Mouse (Mus musculus) embryonic facial prominence, embryonic 11.5 days (tissue): ENCODE measurements at regions not wholly inside any gene's neighbourhood (a gene's known extent, or its start where the extent isn't known, plus 50 kb on each side); places are given as distances from the start of the nearest gene placed in this dataset.

Experiments used
- ATAC-seq: fragments of 200-750 bp; cut with Nextera tagmentation; replicated peaks from 2 replicates; pipeline ENCODE4 v1.8.0; 2017; ENCODE audit warnings: low read depth; ENCODE audit not compliant: insufficient number of reproducible peaks, low FRiP score, low TSS enrichment
- DNase-seq: peaks from one replicate; pipeline ENCODE4 v3.0.0-alpha.2; 2015; ENCODE audit warnings: low spot score
- H3K27ac ChIP-seq: fragments of 300-500 bp; sonication (generic); replicated peaks from 2 replicates; pipeline ENCODE4 v1.5.1; 2014; ENCODE audit warnings: mild to moderate bottlenecking, low read depth, low read length, control low read depth
- H3K27me3 ChIP-seq: fragments of 300-500 bp; sonication (generic); 2 replicates; pipeline ENCODE4 v1.6.1; 2014; ENCODE audit warnings: mild to moderate bottlenecking, low read length, moderate library complexity, mixed read lengths; ENCODE audit not compliant: control insufficient read depth, insufficient read depth
- H3K36me3 ChIP-seq: fragments of 300-500 bp; sonication (generic); replicated peaks from 2 replicates; pipeline ENCODE4 v1.6.1; 2014; ENCODE audit warnings: low read depth, mild to moderate bottlenecking, low read length, moderate library complexity, mixed read lengths; ENCODE audit not compliant: control insufficient read depth, insufficient read depth
- H3K4me1 ChIP-seq: fragments of 300-500 bp; sonication (generic); 2 replicates; pipeline ENCODE4 v1.6.1; 2014; ENCODE audit warnings: low read length, mixed read lengths; ENCODE audit not compliant: control insufficient read depth, insufficient read depth
- H3K4me2 ChIP-seq: fragments of 300-500 bp; sonication (generic); 2 replicates; pipeline ENCODE4 v1.6.1; 2014; ENCODE audit warnings: low read depth, mild to moderate bottlenecking, control low read depth, low read length, moderate library complexity
- H3K4me3 ChIP-seq: fragments of 300-500 bp; sonication (generic); 2 replicates; pipeline ENCODE4 v1.5.1; 2014; ENCODE audit warnings: low read depth, low read length, control low read depth
- H3K9ac ChIP-seq: fragments of 300-500 bp; sonication (generic); replicated peaks from 2 replicates; pipeline ENCODE4 v1.6.1; 2014; ENCODE audit warnings: mild to moderate bottlenecking, control low read depth, low read length
- H3K9me3 ChIP-seq: fragments of 300-500 bp; sonication (generic); replicated peaks from 2 replicates; pipeline ENCODE4 v1.6.1; 2016; ENCODE audit warnings: mild to moderate bottlenecking, low read length, inconsistent platforms, mixed read lengths; ENCODE audit not compliant: control insufficient read depth
- WGBS: fragments of 180-500 bp; shearing (Covaris S2); extraction: QIAGEN DNeasy Blood & Tissue Kit; methylation state at CpG from one replicate; pipeline ENCODE4 v1.1.7; 2014; 5-methylcytosine and 5-hydroxymethylcytosine counted together

- Histone ChIP-seq H3K9me3 (no peaks in the 10 kb centered on the region), H3K4me2 (no peak overlapping the region), H3K27me3 (no peaks in the 10 kb centered on the region), H3K27ac (no peak overlapping the region), H3K36me3 (no peaks in the 10 kb centered on the region), H3K4me1 (no peaks in the 10 kb centered on the region; the same call in 1 of the 2 replicates), H3K4me3 (no peak overlapping the region), H3K9ac (no peak overlapping the region)
- DNase-seq (peak; percentile 59), ATAC-seq (no peak)
- 13% methylated on average over 7 of the region's 8 CpGs for WGBS
Observed at GRCm38 (mm10) chr19:14891689-14892389, 294.0 kb upstream of the Tle4 start.

GRCm38 (mm10) chr19:14891090-14891428 is 293.2 kb upstream of the Tle4 start:
- Histone ChIP-seq H3K4me2 (peak overlapping the region; percentile 8), H3K9me3 (no peaks in the 10 kb centered on the region), H3K27ac (no peak overlapping the region), H3K9ac (no peak overlapping the region), H3K36me3 (no peaks in the 10 kb centered on the region), H3K27me3 (no peaks in the 10 kb centered on the region), H3K4me1 (no peaks in the 10 kb centered on the region; the same call in 1 of the 2 replicates), H3K4me3 (no peak overlapping the region)
- 2% methylated on average over 9 of the region's 9 CpGs for WGBS
- ATAC-seq = no peak
- peak; percentile 25 for DNase-seq

- H3K9me3 ChIP-seq = no peaks in the 10 kb centered on the region
- H3K9ac ChIP-seq = no peak overlapping the region
- ATAC-seq (peak; percentile 85), DNase-seq (peak; percentile 67)
- H3K4me3 ChIP-seq = no peak overlapping the region
- peak overlapping the region; percentile 36; the same call in 1 of the 2 replicates for H3K27ac ChIP-seq
- WGBS = 1% methylated on average over 21 of the region's 21 CpGs
- H3K27me3 ChIP-seq = no peaks in the 10 kb centered on the region
- no peaks in the 10 kb centered on the region for H3K36me3 ChIP-seq
- H3K4me1 ChIP-seq = no peaks in the 10 kb centered on the region; the same call in 1 of the 2 replicates
- H3K4me2 ChIP-seq = peak overlapping the region; percentile 8
Observed at GRCm38 (mm10) chr19:14890241-14891089, 292.6 kb upstream of the Tle4 start.

- H3K4me1 ChIP-seq = no peaks in the 10 kb centered on the region; the same call in 1 of the 2 replicates
- no peak overlapping the region for H3K9ac ChIP-seq
- no peaks in the 10 kb centered on the region for H3K27me3 ChIP-seq
- WGBS = 41% methylated on average over 3 of the region's 3 CpGs
- ATAC-seq (0 out of 2 replicates have a peak, but pooled peaks have one; percentile 9), DNase-seq (no peak)
- H3K9me3 ChIP-seq = no peaks in the 10 kb centered on the region
- no peak overlapping the region for H3K4me3 ChIP-seq
- no peaks in the 10 kb centered on the region for H3K36me3 ChIP-seq
- H3K4me2 ChIP-seq = peak overlapping the region; percentile 8; the same call in 1 of the 2 replicates
- H3K27ac ChIP-seq = peak overlapping the region; percentile 36; the same call in 1 of the 2 replicates
Observed at GRCm38 (mm10) chr19:14889794-14890193, 291.9 kb upstream of the Tle4 start.

GRCm38 (mm10) chr19:14883707-14884421 is 286.0 kb upstream of the Tle4 start:
- WGBS = 59% methylated on average over 8 of the region's 8 CpGs
- Histone ChIP-seq H3K27me3 (no peaks in the 10 kb centered on the region), H3K4me1 (no peaks in the 10 kb centered on the region), H3K4me3 (no peak overlapping the region), H3K4me2 (no peak overlapping the region), H3K27ac (no peak overlapping the region), H3K9me3 (no peaks in the 10 kb centered on the region), H3K9ac (no peak overlapping the region), H3K36me3 (no peaks in the 10 kb centered on the region)
- ATAC-seq = no peak
- DNase-seq = no peak

GRCm38 (mm10) chr19:14880818-14881217 is 283.0 kb upstream of the Tle4 start:
- H3K9ac ChIP-seq = no peak overlapping the region
- H3K9me3 ChIP-seq = no peaks in the 10 kb centered on the region
- H3K4me1 ChIP-seq = no peaks in the 10 kb centered on the region
- H3K27me3 ChIP-seq = no peaks in the 10 kb centered on the region
- no peak overlapping the region for H3K4me3 ChIP-seq
- no peak overlapping the region for H3K27ac ChIP-seq
- ATAC-seq (no peak), DNase-seq (no peak)
- no peak overlapping the region for H3K4me2 ChIP-seq
- WGBS = 73% methylated on average over 4 of the region's 4 CpGs
- H3K36me3 ChIP-seq = no peaks in the 10 kb centered on the region

GRCm38 (mm10) chr19:14873986-14874385 is 276.1 kb upstream of the Tle4 start:
- no peak overlapping the region for H3K27ac ChIP-seq
- H3K36me3 ChIP-seq = no peaks in the 10 kb centered on the region
- no peaks in the 10 kb centered on the region for H3K9me3 ChIP-seq
- H3K4me1 ChIP-seq = no peaks in the 10 kb centered on the region
- no peak overlapping the region for H3K4me3 ChIP-seq
- H3K27me3 ChIP-seq = no peaks in the 10 kb centered on the region
- DNase-seq (no peak), ATAC-seq (no peak)
- WGBS = 93% methylated on average over 1 of the region's 1 CpGs
- H3K9ac ChIP-seq = no peak overlapping the region
- no peak overlapping the region for H3K4me2 ChIP-seq
